Mouse (Mus musculus): ENCODE results near the gene Rnf113a2.

The Rnf113a2 gene

DNA sequence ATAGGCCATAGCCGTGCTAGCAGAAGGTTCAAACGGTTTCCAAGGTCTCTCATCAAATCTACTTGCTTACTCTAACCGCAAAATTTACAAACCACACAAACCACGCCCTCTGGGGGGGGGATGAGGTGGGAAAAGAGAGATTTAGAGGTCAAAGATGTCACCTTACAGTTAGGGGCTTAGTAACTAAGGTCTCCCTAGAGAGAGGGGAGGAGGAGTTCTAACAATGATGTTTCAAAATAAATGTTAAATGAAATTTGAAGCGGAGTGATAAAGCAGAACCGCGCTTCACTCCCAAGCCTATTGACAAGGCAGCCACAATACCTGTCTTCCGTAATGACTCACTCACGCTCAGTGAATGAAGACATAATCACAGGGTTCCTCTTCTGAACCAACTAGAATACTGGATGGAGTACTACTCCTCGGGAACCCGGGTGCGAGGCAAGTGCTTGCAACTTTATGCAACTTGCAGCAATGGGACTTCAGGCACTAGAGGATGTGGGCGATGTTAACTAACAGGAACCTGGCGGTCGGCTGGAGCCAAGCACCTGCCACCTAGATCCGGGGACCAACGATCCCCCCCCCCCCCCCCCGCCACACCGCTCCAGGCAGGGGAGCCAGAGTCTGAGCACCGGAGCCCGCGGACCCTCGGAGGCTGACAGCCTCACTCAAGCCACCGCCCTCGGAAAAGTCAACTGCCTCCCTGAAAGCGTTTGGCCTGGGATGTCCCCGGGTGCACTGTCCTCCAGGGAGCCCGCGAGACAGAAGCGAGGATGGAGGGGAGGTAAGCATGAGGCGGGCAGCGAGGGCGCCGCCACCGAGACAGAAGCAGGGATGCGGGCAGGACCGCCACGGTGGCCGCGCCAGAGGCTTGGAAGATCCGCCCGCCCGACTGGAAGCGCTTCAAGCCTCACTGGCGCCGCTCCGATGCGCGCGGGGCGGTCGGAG, 8.8 kb upstream of the Rnf113a2 start:
- peak; percentile 62 to 81 for DNase-seq (ENCODE audit: low read depth in 2 of 2, low spot score in 2 of 2)

DNA sequence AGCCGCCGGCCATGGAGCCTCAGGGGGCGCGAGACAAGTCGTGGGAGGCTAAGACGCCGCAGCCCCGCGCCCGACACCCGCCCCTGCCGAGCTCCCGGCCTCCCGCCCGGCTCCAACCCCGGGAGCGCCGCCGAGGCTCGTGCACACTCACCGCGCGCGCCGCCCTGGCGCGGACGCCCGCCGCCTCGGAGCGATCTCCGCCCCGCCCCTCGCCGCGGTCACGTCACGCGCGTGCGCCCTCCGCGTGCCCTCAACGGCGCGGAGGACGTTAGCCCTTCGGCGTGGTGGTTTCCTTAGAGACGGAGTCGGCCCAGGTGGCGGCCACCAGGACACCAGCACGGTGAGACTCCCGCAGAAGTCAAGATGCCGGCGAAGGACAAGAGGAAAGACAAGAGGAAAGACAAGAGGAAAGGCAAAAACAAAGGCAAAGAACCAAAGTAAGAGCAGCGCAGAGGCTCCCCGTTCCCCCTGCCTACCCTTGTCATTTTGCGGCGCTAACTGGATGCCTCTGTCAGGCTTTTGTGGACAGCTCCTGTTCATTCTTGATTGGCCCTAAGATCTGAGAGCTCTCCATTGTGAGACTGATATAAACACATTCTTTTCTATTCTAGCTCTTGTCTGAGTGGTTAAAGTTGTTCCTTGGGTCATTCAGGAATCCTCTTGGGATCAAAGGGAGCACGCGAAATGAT, 8.0 kb upstream of the Rnf113a2 start, which contains the start of the genes Entpd5 and Bbof1:
Entpd5 (minus strand) TSS at position 211 of the 689 bp plus-strand sequence.
Bbof1 (plus strand) TSS at position 253 of the 689 bp plus-strand sequence.
- peak; percentile 78 to 86 for DNase-seq (ENCODE audit: low read depth in 2 of 2, low spot score in 2 of 2)

DNA sequence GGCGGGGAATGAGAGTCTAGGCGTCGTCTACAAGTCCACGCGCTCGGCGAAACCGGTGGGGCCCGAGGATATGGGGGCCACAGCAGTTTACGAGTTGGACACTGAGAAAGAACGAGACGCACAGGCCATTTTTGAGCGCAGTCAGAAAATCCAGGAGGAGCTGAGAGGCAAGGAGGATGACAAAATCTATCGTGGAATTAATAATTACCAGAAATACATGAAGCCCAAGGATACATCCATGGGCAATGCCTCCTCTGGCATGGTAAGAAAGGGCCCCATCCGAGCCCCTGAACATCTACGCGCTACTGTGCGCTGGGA, 568 bp downstream of the Rnf113a2 start:
- no peak for DNase-seq (ENCODE audit: low read depth in 2 of 2, low spot score in 2 of 2)

DNA sequence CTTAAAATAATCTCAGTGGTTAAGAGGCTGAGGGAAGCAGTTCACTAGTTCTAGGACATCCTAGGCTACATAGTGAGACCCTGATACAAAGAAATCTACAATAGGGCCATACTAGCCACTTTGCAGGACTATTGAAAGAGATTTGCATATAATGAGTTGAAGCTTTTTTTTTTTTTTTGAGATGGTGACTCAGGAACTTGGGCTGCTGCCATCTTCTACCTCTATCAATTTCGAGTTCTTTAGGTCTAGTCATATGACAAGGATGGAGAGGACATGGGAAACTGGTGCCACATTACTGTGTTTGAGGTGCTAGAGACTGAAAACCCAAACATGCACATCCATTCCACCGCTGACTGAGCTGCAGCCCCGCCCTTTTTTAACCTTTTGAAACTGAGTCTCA, 7.0 kb downstream of the Rnf113a2 start:
- no peak for DNase-seq (ENCODE audit: low read depth in 2 of 2, low spot score in 2 of 2)

DNA sequence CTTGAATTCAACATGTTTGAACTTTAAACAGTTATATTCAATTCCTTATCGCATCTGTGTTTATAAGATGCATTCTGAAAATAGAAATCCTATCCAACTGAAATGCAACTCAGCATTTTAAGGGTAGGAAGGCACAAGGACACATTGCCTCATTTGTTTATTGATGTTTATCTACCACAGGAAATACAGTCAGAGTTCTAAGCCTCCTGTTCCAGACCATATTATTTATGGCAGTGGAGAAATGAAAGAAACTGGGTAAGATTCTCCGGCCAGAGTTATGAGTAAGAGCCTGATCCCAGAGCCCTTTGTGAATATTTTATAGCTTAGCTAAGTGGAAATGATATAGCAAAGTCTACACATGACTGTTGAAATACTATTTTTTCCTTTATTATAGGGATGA, 12.8 kb downstream of the Rnf113a2 start:
- DNase-seq (ENCODE audit: low read depth in 2 of 2, low spot score in 2 of 2), result no peak

DNA sequence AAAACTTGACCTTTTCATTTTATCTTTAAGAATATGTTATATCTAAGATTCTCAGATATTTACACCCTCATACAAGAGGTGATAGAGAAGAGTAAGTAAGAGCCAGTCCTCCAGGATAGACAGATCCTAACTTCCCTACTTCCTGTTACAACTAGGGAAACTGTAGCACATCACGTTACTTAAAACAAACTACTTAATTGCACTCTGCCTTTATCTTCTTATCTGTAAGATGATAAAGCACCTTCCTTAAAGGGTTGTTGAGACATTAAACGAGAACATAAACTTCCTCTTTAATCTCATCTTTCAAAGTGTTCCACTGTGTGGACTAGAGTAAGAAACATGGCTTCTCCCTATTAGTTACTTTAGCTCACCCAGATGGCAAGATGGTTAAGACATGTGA, 21.7 kb downstream of the Rnf113a2 start:
- no peak for DNase-seq (ENCODE audit: low read depth in 2 of 2, low spot score in 2 of 2)

DNA sequence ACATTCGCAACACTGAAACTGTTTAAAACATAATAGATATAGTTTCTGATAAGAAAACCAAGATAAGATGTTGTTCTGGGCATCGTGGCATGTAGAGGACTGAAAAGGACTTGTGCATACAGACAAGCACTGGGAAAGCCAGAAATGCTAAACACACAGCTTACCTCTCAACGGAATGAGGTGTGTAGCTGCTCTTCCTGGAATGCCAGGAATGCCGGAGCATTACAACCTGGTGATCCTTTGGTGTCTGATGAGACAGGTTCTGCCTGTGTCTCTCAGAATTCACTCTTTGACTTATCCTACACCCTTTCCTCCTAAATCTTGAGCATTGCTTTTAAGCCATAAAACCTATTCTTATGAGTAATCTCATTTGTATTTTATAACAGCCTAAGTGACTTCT, 25.5 kb downstream of the Rnf113a2 start:
- no peak for DNase-seq (ENCODE audit: low read depth in 2 of 2, low spot score in 2 of 2)

DNA sequence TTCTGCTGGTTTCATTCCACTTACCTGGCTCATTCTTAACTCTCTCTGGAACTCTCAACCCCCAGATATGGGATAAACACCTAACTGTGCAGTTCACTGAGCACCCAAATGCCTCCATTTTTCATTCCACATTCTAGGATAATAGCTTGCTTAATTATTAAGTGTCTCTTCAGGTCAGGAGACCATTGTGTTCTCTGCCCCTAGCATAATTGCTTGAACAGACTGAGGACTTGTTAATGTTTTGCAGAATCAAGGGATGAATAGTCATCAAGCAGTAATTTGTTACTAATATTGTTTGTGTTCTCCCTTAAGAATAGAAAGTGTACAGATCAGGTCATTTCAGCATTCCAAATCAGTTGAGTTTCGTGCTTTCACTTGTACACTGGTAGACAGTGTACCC, 30.4 kb downstream of the Rnf113a2 start:
- no peak for DNase-seq (ENCODE audit: low read depth in 2 of 2, low spot score in 2 of 2)

DNA sequence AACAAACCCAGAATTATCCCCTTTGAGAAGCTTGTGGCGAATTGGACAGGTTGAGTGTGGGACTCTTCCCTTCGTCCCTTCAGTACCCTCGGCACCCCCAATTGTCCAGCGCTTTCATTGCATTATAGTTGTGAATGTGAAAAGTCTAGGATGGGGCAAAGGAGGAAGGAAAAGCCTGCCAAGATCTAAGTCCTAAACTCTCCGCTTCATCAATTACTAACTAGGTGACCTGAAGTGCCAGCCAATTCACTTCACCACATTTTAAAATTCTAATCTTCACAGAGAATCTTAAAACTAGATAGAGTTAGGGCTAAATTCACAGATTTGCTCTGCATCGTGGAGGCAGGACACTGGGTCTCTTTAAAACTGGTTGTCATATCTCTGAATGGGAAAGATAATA, 31.2 kb downstream of the Rnf113a2 start:
- no peak for DNase-seq (ENCODE audit: low read depth in 2 of 2, low spot score in 2 of 2)

DNA sequence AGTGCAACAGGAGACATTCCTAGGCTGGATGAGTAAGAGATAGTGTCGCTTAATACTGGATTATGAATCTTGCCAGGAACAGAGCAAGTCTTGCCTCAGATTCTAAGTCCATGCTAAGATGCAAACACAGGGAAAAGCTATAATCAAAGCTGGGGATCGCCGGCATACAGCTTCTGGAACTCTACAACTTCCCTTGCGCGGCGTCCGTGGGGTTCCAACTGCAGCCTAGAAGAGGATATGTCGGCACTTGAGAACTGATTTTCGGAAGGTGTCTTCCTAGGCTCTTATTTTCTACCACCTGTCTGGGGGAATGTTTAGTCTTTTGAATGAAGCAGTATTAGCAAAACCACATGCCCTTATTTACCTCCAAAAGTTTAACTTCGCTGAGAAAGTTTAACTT, 32.9 kb downstream of the Rnf113a2 start:
- no peak for DNase-seq (ENCODE audit: low read depth in 2 of 2, low spot score in 2 of 2)

DNA sequence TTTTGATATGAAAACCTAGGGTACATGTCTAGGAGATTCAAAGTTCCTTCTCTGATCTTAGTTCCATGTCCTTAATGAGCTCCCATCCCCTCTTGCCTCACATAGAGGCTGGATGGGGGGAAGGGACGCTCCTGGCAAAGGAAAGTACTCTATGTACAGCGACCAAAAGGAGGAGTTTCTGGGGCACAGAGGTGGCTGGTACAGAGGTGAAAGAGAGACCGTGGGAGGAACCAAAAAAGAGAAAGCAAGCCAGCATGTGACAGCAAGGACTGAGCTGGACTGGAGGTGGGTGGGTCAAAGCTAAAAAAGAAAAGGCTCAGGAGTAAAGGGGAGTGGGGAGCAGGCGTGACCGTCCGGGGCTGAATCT, 33.3 kb downstream of the Rnf113a2 start:
- no peak for DNase-seq (ENCODE audit: low read depth in 2 of 2, low spot score in 2 of 2)

DNA sequence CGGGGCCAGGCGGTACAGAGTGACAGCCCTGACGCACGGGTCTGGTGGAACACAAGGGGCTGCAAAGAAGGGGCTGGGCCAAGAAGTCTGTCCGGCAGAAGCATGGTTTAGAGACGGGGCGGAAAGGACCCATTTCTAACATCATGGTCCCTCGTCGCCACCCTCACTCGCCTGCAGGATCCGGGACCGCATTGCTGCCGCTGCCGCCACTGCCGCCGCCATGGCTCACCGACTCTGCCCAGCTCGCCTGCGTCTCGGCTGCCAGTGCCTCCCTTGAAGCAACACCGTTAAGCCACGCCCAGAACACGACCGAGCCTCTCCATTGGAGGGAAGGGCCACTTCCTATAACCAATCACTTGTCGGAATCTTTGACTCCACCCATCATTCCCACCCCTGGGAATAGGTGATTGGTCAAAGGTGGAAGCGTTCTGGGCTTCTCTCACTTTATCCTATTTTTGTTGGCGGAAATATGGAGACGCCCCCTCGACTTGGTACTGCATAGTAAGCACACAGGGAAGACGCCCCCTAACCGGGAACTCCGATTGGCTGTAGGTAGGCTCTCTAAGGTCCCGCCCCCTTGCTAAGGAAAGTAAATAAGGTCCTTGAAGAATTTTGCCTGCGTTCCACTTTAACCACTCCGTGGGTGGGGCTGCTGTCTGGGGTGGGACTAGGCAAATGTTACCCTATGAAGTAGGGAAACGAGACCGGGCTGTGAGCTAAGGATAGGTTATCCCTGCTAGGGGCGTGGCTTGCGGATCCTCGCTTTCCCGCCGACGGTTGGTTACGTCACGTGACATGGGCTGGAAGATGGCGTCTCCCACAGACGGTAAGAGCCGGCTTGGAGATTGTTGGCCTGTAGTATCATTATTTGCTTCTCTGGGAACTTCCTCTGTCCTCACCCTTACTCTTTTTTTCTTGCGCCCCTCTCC, 34.0 kb downstream of the Rnf113a2 start, which contains the start of the genes Aldh6a1 and Lin52:
Aldh6a1 (minus strand) TSS at position 287 of the 929 bp plus-strand sequence.
Lin52 (plus strand) TSS at position 705 of the 929 bp plus-strand sequence.
- DNase-seq (ENCODE audit: low read depth in 2 of 2, low spot score in 2 of 2), result peak; percentile 93 to 94

DNA sequence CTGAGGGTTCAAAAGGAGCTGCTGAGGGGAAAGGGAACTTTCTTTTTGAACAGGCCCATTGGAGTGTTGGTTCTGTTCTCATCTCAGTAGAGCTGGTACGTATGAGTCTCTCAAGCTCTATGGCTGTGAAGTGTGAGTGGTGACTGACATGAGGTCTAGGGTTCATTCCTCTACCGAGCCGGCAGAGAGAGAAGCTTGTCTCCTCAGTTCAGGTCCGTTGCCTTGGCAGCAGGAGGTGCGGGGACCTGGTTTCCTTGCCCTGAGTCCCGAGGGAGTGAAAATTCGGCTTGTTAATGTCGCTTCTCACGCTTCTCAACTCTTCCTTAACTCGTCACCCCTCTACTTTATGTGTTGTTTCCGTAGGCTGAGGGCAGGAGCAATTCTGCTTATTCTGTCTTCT, 34.8 kb downstream of the Rnf113a2 start:
- peak in 1 of 2 experiments; percentile 2 for DNase-seq (ENCODE audit: low read depth in 2 of 2, low spot score in 2 of 2)

DNA sequence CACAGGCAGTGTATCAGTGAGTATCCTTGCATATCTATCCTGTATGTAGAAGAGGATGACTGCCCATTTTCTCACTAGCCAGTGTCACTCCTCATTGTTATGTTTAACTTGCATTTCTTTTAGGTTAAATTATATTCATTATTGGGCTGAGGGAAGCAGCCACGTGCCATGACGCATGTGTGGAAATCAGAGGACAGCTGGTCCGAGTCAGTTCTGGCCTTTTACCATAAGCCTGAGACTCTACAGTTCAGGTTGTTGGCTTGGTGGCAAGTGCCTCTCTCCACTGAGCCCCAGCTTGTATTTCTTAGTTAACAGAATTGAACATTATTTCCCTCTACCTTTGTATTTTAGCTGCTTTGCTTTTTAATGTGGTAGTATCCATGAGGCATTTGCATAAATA, 39.9 kb downstream of the Rnf113a2 start:
- no peak for DNase-seq (ENCODE audit: low read depth in 2 of 2, low spot score in 2 of 2)

DNA sequence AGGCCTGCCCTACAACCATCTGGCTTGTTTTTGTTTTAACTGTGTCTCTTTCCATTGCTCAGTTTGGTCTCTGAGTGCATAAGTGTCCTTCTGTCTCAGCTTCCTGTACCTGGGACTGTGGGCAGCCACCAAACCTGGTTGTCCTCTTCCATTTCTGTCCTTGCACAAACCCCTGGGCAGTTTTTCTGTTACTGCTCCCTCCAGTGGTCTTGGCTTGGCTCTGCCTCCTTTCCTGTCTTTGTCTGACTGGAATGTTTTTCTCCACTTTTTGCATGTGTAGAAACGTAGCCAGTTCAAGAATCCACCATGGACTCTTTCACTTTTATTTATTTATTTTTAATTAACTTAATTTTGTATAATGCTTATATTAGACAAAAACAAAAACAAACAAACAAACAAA, 42.8 kb downstream of the Rnf113a2 start:
- DNase-seq (ENCODE audit: low read depth in 2 of 2, low spot score in 2 of 2), result no peak

DNA sequence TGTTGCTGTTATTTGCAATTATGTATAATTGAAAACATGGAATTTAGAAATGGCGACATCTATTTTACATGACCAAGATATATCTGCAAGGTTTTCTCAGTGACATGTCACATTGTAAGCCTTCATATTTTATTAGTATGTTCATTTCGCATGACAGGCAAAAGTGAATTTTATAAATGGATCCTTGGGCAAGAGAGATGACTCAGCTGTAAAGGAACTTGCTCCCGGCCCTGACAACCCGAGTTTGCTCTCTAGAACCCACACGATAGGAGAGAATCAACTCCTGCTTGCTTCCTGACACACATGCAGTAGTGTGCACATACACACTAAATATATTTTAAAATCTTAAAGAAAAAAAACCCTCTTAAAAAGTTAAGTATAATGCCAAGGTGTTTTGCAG, 44.4 kb downstream of the Rnf113a2 start:
- DNase-seq (ENCODE audit: low read depth in 2 of 2, low spot score in 2 of 2), result no peak

DNA sequence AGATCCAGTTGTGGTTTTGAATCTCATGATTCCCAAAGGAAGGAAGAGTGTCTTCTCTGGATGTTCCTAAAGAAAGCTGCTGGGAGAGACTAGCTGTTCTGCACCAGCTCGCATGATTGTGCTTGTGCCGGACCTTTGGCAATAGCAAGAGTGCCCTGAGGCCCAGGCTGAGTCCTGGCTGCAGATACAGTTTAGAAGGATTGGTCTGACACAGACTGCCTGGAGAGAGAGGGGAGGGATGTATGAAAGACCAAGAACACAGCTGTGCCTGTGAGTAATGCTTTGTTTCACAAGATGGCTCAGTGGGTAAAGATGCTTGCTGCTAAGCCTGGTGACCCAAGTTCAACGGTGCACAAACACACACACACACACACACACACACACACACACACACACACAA, 45.9 kb downstream of the Rnf113a2 start:
- DNase-seq (ENCODE audit: low read depth in 2 of 2, low spot score in 2 of 2), result no peak
